Mouse (Mus musculus): ENCODE results near the gene Col6a6. TPM values are rescaled to one million over a fixed set of nuclear protein-coding genes. Genes with fewer than 3 reads are reported as not detected.

Gene Col6a6
- polyA plus RNA-seq, 1 experiment from 2014 or later: 0.32 TPM

DNA sequence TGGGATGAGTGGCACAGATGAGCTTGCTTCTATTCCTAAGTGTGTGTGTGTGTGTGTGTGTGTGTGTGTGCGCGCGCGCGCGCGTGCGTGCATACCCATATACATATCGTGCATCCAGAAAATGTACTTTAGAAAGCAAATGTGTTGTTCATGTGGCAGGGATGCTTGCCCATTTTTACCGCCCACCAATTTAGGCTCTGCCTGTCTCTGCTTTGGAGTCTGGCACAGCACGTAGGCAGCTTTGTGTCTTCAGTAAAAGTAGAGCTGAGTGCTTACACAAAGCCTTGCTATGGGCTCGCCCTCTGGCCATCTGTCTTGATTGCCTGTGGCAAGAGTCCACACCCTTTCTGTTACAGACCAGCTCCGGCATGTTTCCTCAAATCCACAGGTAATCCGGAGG, 135.5 kb downstream of the Col6a6 start:
- no peak overlapping the region for H3K9ac ChIP-seq
- no peak for ATAC-seq (ENCODE audit: low FRiP score, low read depth)
- no peaks in the 10 kb centered on the region for H3K27me3 ChIP-seq (replicated peaks)
- H3K4me2 ChIP-seq (replicated peaks): no peak overlapping the region
- peaks cover 12% of the 10 kb centered on the region for H3K36me3 ChIP-seq
- no peaks in the 10 kb centered on the region for H3K9me3 ChIP-seq
- whole genome bisulfite sequencing: 92% methylated on average over 14 of the region's 14 CpGs
- H3K27ac ChIP-seq: no peak overlapping the region
- H3K4me1 ChIP-seq: no peaks in the 10 kb centered on the region
- no peak overlapping the region for H3K4me3 ChIP-seq

- peaks cover 34% of the 10 kb centered on the region for H3K36me3 ChIP-seq
- WGBS: 47% methylated on average over 7 of the region's 7 CpGs
- ATAC-seq (ENCODE audit: low FRiP score, low read depth): no peak
Measured at GRCm38 (mm10) chr9:105689485-105689884, 138.5 kb downstream of the Col6a6 start.

GRCm38 (mm10) chr9:105684549-105685165, 143.3 kb downstream of the Col6a6 start:
- 92% methylated on average over 13 of the region's 13 CpGs for WGBS
- H3K9me3 ChIP-seq: no peaks in the 10 kb centered on the region

More at GRCm38 (mm10) chr9:105689485-105689884, 138.5 kb downstream of the Col6a6 start:
- Histone ChIP-seq H3K4me3 (no peak overlapping the region), H3K4me1 (no peaks in the 10 kb centered on the region), H3K9me3 (no peaks in the 10 kb centered on the region), H3K27ac (no peak overlapping the region), H3K9ac (no peak overlapping the region), H3K4me2 (replicated peaks) (no peak overlapping the region), H3K27me3 (replicated peaks) (no peaks in the 10 kb centered on the region)

DNA sequence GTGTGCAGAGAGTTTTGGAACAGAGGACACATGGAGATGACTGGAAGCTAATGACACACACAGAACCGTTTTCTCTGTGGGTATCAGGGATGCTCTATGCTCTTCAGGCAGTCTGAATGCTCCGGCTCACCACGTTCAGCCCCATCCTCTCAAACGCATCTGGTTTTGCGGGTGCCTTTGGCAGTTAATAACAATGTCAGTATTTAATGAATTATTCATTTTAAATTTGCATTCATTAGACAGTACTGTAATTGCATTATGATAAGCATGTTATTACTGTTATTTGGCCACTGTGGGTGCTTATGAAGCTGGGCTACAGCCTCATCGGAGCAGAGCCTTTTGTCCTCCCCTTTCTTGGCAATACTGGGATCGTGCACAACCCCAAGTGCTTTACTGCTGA, 146.6 kb downstream of the Col6a6 start:
- Histone ChIP-seq H3K4me2 (replicated peaks) (no peak overlapping the region), H3K36me3 (peaks cover 52% of the 10 kb centered on the region), H3K27ac (peak overlapping the region; percentile 53; the same call in 1 of the 2 replicates), H3K4me3 (no peak overlapping the region), H3K9ac (no peak overlapping the region), H3K4me1 (no peaks in the 10 kb centered on the region), H3K9me3 (no peaks in the 10 kb centered on the region), H3K27me3 (replicated peaks) (no peaks in the 10 kb centered on the region)
- WGBS: 74% methylated on average over 7 of the region's 7 CpGs
- peak; percentile 66; the same call in 1 of the 2 replicates for ATAC-seq (ENCODE audit: low FRiP score, low read depth)

More at GRCm38 (mm10) chr9:105684549-105685165, 143.3 kb downstream of the Col6a6 start:
- ATAC-seq (ENCODE audit: low FRiP score, low read depth): no peak
- H3K27me3 ChIP-seq (replicated peaks): no peaks in the 10 kb centered on the region
- H3K4me1 ChIP-seq: no peaks in the 10 kb centered on the region
- no peak overlapping the region for H3K4me2 ChIP-seq (replicated peaks)
- H3K36me3 ChIP-seq: peaks cover 53% of the 10 kb centered on the region
- no peak overlapping the region for H3K4me3 ChIP-seq
- no peak overlapping the region for H3K27ac ChIP-seq
- no peak overlapping the region for H3K9ac ChIP-seq

- Histone ChIP-seq H3K36me3 (peaks cover 48% of the 10 kb centered on the region), H3K4me3 (no peak overlapping the region), H3K27me3 (replicated peaks) (no peaks in the 10 kb centered on the region), H3K4me1 (no peaks in the 10 kb centered on the region), H3K9me3 (no peaks in the 10 kb centered on the region), H3K27ac (no peak overlapping the region), H3K4me2 (replicated peaks) (no peak overlapping the region), H3K9ac (no peak overlapping the region)
- 88% methylated on average over 11 of the region's 11 CpGs for WGBS
- ATAC-seq (ENCODE audit: low FRiP score, low read depth): no peak
Measured at GRCm38 (mm10) chr9:105675941-105676340, 152.0 kb downstream of the Col6a6 start.

GRCm38 (mm10) chr9:105672032-105672431, 155.9 kb downstream of the Col6a6 start:
- H3K9me3 ChIP-seq: no peaks in the 10 kb centered on the region
- no peak overlapping the region for H3K9ac ChIP-seq
- H3K27ac ChIP-seq: no peak overlapping the region
- WGBS: 68% methylated on average over 2 of the region's 2 CpGs
- no peaks in the 10 kb centered on the region for H3K4me1 ChIP-seq
- no peak overlapping the region for H3K4me3 ChIP-seq
- peaks cover 51% of the 10 kb centered on the region for H3K36me3 ChIP-seq
- no peaks in the 10 kb centered on the region for H3K27me3 ChIP-seq (replicated peaks)
- no peak overlapping the region for H3K4me2 ChIP-seq (replicated peaks)
- no peak for ATAC-seq (ENCODE audit: low FRiP score, low read depth)

GRCm38 (mm10) chr9:105670916-105671315, 157.0 kb downstream of the Col6a6 start:
- Histone ChIP-seq H3K27me3 (replicated peaks) (no peaks in the 10 kb centered on the region), H3K4me2 (replicated peaks) (no peak overlapping the region), H3K36me3 (peaks cover 44% of the 10 kb centered on the region), H3K9ac (no peak overlapping the region), H3K9me3 (no peaks in the 10 kb centered on the region), H3K4me3 (no peak overlapping the region), H3K27ac (no peak overlapping the region), H3K4me1 (no peaks in the 10 kb centered on the region)
- 93% methylated on average over 4 of the region's 4 CpGs for WGBS
- no peak for ATAC-seq (ENCODE audit: low FRiP score, low read depth)

DNA sequence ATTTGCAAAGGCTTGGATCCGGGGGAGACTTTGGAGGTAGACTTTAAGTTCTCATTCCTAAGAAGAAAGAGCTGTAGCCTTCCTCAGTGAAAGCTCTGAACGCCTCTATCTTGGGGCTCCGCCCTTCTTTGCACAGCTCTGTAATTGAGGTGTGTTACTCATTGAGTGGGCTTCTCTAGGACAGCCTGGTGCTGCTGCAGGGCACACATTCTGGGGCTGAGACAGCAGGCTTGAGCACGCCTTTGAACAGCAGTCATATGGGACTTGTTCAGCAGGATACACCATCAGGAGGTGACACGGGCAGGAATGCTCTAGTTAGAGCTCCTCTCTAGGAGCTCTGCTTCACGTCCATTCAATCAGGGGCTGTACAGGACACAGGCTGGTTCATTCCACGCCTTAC, 162.7 kb downstream of the Col6a6 start:
- Histone ChIP-seq H3K27me3 (replicated peaks) (no peaks in the 10 kb centered on the region), H3K27ac (no peak overlapping the region), H3K4me1 (no peaks in the 10 kb centered on the region), H3K4me2 (replicated peaks) (no peak overlapping the region), H3K9ac (no peak overlapping the region), H3K36me3 (peaks cover 67% of the 10 kb centered on the region), H3K4me3 (no peak overlapping the region), H3K9me3 (no peaks in the 10 kb centered on the region)
- WGBS: 91% methylated on average over 7 of the region's 7 CpGs
- ATAC-seq (ENCODE audit: low FRiP score, low read depth): no peak

- Histone ChIP-seq H3K4me3 (no peak overlapping the region), H3K9ac (no peak overlapping the region), H3K9me3 (no peaks in the 10 kb centered on the region), H3K27me3 (replicated peaks) (no peaks in the 10 kb centered on the region), H3K4me2 (replicated peaks) (no peak overlapping the region), H3K36me3 (peaks cover 58% of the 10 kb centered on the region), H3K27ac (no peak overlapping the region), H3K4me1 (no peaks in the 10 kb centered on the region)
- 84% methylated on average over 6 of the region's 6 CpGs for WGBS
- ATAC-seq (ENCODE audit: low FRiP score, low read depth): no peak
Measured at GRCm38 (mm10) chr9:105659877-105660276, 168.1 kb downstream of the Col6a6 start.

- no peak overlapping the region for H3K4me3 ChIP-seq
- H3K9me3 ChIP-seq: no peaks in the 10 kb centered on the region
- no peaks in the 10 kb centered on the region for H3K4me1 ChIP-seq
- no peak for ATAC-seq (ENCODE audit: low FRiP score, low read depth)
- H3K27ac ChIP-seq: no peak overlapping the region
- peaks cover 57% of the 10 kb centered on the region for H3K36me3 ChIP-seq
- 97% methylated on average over 12 of the region's 12 CpGs for WGBS
- H3K4me2 ChIP-seq (replicated peaks): no peak overlapping the region
- no peaks in the 10 kb centered on the region for H3K27me3 ChIP-seq (replicated peaks)
- no peak overlapping the region for H3K9ac ChIP-seq
Measured at GRCm38 (mm10) chr9:105658216-105658615, 169.7 kb downstream of the Col6a6 start.

DNA sequence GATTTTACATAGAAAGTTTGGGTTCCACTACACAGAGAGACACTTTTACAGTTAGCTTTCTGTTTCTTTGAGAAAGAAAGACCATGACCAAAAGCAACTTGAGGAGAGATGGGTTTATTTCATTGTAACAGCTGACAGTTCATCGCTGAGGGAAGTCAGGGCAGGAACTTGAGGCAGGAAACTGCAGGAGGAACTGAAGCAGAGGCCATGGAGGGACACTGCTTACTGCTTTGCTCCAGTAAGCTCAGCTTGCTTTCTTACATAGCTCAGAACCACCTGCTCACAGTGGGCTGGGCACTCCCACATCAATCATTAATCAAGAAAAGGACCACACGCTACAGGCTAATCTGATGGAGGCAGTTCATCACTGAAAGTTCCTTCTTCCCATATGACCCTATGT, 171.8 kb downstream of the Col6a6 start:
- Histone ChIP-seq H3K36me3 (peaks cover 48% of the 10 kb centered on the region), H3K9me3 (no peaks in the 10 kb centered on the region), H3K9ac (no peak overlapping the region), H3K4me2 (replicated peaks) (no peak overlapping the region), H3K4me1 (no peaks in the 10 kb centered on the region), H3K27ac (no peak overlapping the region), H3K4me3 (no peak overlapping the region), H3K27me3 (replicated peaks) (no peaks in the 10 kb centered on the region)
- WGBS: 69% methylated on average over 2 of the region's 2 CpGs
- no peak for ATAC-seq (ENCODE audit: low FRiP score, low read depth)

DNA sequence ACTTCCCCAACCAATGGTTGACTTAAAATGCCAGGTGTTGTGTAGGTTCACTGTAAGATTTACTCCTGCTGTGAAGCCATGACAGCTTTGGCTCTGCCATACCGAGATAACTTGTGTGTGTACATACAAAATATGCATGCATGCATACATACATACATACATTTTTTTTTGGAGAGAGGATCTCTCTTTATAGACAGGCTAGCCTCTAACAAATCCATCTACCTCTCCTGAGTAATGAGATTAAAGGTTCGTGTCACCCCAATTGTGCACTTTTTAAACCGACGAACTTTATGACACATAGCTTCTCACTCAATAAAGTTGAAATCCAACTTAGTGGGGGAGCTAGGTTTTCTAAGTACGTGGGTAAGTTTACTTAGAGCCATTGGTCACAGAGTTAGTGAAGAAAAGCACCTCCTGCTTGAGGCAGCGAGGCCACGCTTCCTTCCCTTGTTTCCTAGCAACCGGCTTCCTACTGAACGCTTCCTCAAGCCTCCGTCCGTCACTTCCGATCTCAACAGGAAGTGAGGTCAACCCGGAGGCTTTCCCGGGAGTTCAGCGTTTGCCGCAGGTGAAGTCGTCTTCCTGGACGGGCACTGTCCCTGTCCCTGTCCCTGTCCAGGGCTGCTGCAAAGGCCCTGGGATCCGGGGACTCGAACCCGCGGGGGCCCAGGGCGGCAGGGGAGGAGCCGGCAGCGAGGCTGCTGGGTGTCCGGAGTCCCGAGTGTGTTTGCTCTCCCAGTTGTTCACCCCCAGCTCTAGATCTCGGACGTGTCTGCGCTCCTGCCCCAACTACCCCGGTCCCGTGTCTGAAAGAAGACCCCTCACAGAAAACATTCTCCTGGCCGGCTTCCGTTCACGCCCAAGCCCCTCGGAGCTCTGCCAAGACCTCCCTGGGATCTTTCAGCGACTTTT, 185.2 kb downstream of the Col6a6 start, which contains the start of gene Pik3r4:
Pik3r4 (plus strand) TSS at position 519 of the 912 bp plus-strand sequence.
- peak within 1 kb of the TSS; percentile 89 for H3K4me2 ChIP-seq (replicated peaks)
- no peaks in the 10 kb centered on the region for H3K27me3 ChIP-seq (replicated peaks)
- peaks cover 12% of the 10 kb centered on the region for H3K4me1 ChIP-seq
- ATAC-seq (ENCODE audit: low FRiP score, low read depth): peak; percentile 95
- WGBS: 5% methylated on average over 37 of the region's 37 CpGs
- no peaks in the 10 kb centered on the region for H3K9me3 ChIP-seq
- H3K27ac ChIP-seq: 0 out of 2 replicates have a peak within 1 kb of the TSS, but pooled peaks have one; percentile 15
- H3K4me3 ChIP-seq: peak within 1 kb of the TSS; percentile 89
- H3K36me3 ChIP-seq: peaks cover 22% of the 10 kb centered on the region
- peak within 1 kb of the TSS; percentile 73 for H3K9ac ChIP-seq
